Mouse (Mus musculus) heart, adult 2 months (tissue): ENCODE data around the gene Myrfl.

ENCODE experiments used
- CTCF ChIP-seq: fragments of 200-600 bp; IDR thresholded peaks from 2 replicates; pipeline ENCODE4 v1.8.1; 2022; ENCODE audit warnings: antibody characterized with exemption, mild to moderate bottlenecking, moderate library complexity
- POLR2A ChIP-seq: fragments of 200-500 bp; IDR thresholded peaks from 2 replicates; pipeline ENCODE4 v1.6.1; 2011; ENCODE audit warnings: mild to moderate bottlenecking, low read depth, low read length, control low read depth; ENCODE audit not compliant: insufficient read depth

DNA sequence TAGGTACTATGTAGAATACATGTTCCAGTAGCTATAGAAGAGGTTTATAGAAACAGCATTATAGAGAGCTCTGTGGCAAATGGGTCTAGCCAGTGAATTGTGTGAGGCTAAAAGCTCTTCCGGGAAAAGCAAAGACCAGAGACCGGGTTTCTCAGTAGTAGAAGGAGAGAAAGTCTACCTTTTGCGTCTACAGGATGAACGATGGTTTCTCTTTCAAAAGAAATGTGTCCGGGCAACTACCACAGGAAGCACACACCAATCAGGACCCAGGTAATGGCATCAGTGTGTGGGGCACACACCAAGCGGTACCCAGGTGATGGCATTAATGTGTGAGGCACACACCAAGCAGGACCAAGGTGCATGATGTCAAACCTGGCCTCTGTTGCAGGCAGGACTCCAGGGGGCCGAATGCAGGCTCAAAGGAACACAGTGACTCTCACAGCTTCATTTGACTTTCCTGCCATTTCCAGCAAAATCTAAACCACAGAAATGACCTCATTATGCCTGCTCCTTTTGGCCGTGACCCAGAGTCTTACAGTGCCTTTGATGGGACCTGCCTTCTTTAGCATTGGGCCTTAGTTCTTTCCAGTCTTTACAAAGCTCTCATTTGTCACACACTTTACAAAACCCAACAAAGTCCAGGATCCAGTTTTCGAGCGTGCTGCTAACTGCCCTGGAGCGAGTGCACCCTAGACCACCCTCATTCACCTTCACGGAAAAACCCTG is 1.4 kb downstream of the Myrfl start:
- no peak for TF ChIP-seq CTCF
- no peak for TF ChIP-seq POLR2A
